Mouse (Mus musculus): ENCODE results near the gene Map4k5. TPM values are rescaled to one million over a fixed set of nuclear protein-coding genes. Genes with fewer than 3 reads are reported as not detected.

Map4k5 gene
- polyA plus RNA-seq, 1 experiment from 2014 or later, result 36.5 TPM

- no peaks in the 10 kb centered on the region for H3K36me3 ChIP-seq
- peaks cover 32% of the 10 kb centered on the region for H3K4me1 ChIP-seq
- H3K27me3 ChIP-seq, result no peaks in the 10 kb centered on the region
- WGBS, result 63% methylated on average over 20 of the region's 20 CpGs
- no peak overlapping the region for H3K9ac ChIP-seq
- H3K27ac ChIP-seq (replicated peaks), result peak overlapping the region; percentile 28; the same call in 1 of the 2 replicates
- no peak overlapping the region for H3K4me3 ChIP-seq (replicated peaks)
- H3K4me2 ChIP-seq (replicated peaks), result no peak overlapping the region
- H3K9me3 ChIP-seq (replicated peaks), result no peaks in the 10 kb centered on the region
- ATAC-seq (ENCODE audit: insufficient number of reproducible peaks, low FRiP score, low TSS enrichment, low read depth), result no peak
Observed at GRCm38 (mm10) chr12:69760743-69761406, 132.1 kb downstream of the Map4k5 start.

GRCm38 (mm10) chr12:69760014-69760413 lies 133.0 kb downstream of the Map4k5 start:
- H3K36me3 ChIP-seq, result no peaks in the 10 kb centered on the region
- no peak overlapping the region for H3K4me2 ChIP-seq (replicated peaks)
- peak overlapping the region; percentile 48 for H3K27ac ChIP-seq (replicated peaks)
- H3K9ac ChIP-seq, result no peak overlapping the region
- ATAC-seq (ENCODE audit: insufficient number of reproducible peaks, low FRiP score, low TSS enrichment, low read depth), result no peak
- H3K27me3 ChIP-seq, result no peaks in the 10 kb centered on the region
- no peak overlapping the region for H3K4me3 ChIP-seq (replicated peaks)
- WGBS, result 40% methylated on average over 6 of the region's 6 CpGs
- H3K4me1 ChIP-seq, result peaks cover 32% of the 10 kb centered on the region
- no peaks in the 10 kb centered on the region for H3K9me3 ChIP-seq (replicated peaks)

DNA sequence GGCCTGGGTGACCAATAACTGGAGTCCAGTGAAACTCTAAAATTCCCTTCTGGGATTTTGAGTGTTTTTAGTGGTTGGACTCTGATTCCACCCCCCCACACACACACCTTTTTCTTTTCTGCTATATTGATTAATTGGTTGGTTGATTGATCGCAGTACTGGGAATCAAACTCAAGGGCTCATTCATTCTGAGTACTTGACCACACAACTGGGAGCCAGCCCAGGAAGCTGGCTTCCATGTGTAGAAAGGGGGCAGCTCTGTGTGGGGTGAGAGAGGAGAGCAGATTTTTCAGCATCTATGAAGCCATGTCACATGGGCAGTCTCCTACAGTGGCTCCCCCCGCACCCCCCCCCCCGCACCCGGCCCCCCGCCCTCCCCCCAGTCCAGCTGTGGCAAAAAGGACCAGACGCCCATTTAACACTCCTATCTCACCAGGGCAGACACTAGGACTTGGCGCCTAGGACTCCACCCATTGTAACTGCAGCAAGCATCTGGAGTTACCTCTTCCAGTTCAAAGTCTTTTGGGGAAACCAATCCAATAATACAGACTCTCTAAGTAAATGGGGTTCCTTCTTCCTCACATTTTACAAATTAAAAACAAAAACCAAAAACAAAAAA lies 133.6 kb downstream of the Map4k5 start:
- Histone ChIP-seq H3K36me3 (no peaks in the 10 kb centered on the region), H3K27me3 (no peaks in the 10 kb centered on the region), H3K4me1 (peaks cover 32% of the 10 kb centered on the region), H3K4me3 (replicated peaks) (no peak overlapping the region), H3K9ac (no peak overlapping the region), H3K9me3 (replicated peaks) (no peaks in the 10 kb centered on the region), H3K27ac (replicated peaks) (peak overlapping the region; percentile 60), H3K4me2 (replicated peaks) (peak overlapping the region; percentile 49)
- no peak for ATAC-seq (ENCODE audit: insufficient number of reproducible peaks, low FRiP score, low TSS enrichment, low read depth)
- WGBS, result 31% methylated on average over 7 of the region's 7 CpGs

DNA sequence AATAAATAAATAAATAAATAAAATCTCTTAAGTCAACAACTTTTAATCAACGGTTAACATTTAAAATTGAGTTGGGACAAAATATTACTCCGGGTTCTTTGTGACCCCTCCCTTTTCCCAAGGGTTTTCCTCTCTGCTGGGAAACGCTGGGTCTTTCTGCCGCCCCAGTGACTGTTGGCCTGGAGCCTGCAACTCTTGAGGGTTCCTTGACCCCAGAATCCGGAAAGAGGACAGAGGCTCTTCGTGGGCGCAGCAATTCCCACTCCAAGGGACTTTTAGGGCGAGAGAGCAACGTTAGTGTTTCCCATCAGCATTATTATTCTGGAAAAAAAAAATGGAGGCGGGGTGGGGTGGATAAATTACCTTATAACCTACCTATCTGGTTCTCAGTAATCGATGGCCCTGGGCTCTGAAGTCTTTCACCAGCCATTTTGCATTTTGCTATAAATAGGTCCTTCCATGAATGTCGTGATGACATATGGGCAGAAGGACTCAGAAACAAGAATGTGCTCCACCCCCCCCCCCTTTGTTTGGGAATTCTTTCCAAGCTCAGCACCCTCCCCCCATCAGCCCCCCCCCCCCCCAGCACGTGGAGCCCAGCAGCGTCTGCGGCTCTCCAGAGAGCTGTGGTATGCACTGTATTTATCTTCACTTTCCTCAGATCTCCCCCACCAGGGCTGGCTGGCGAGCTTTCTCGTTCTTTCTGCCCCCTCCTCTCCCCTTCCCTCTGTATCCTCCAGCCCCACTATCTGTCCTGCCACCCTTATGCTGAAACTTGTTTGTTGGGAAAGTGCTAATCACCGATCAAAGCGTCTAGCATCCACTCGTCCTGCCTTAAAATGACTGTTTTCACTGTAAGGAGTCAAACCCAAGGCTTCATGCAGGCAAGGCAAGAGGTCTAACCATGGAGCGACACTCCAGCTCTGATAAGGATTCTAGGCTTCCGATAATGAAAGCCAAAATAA lies 134.5 kb downstream of the Map4k5 start:
- peak; percentile 66; the same call in 1 of the 2 replicates for ATAC-seq (ENCODE audit: insufficient number of reproducible peaks, low FRiP score, low TSS enrichment, low read depth)
- WGBS, result 7% methylated on average over 22 of the region's 22 CpGs
- peaks cover 32% of the 10 kb centered on the region for H3K4me1 ChIP-seq
- no peaks in the 10 kb centered on the region for H3K36me3 ChIP-seq
- H3K9me3 ChIP-seq (replicated peaks), result no peaks in the 10 kb centered on the region
- H3K4me2 ChIP-seq (replicated peaks), result peak overlapping the region; percentile 49
- no peaks in the 10 kb centered on the region for H3K27me3 ChIP-seq
- H3K9ac ChIP-seq, result no peak overlapping the region
- peak overlapping the region; percentile 60 for H3K27ac ChIP-seq (replicated peaks)
- H3K4me3 ChIP-seq (replicated peaks), result peak overlapping the region; percentile 21

DNA sequence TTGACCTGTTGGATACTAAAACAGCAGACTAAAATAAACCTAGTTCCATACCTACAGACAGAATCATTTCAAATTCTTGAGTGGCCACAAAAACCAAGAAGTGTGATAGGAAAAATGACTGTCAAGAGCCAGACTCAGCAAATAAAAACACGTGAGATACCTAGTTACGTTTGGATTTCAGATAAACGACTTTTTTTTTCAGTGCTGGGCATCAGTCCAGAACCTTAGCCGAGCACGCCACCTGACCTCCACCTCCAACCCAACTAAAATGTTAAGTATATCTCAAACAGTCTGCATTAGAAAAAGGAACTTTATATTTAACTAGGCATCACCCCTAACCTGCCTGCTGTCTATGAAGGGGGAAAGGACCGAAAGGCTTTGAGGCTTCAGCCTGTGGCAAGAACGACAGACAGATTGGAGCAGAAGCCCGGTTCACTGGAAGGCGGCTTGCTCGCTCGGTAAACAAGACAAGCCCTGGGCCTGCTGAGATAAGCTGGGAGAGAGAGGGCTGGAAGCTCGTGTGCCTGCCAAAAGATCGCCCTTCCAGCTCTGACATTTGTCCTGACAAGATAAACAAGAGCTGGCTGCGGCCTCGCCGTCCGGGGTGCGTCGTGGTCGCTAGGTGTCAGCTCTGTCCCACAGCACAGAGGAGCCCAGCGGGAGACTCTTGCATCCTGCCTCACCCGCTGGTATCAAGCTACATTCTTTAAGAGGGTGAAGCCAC lies 135.4 kb downstream of the Map4k5 start:
- H3K4me2 ChIP-seq (replicated peaks), result peak overlapping the region; percentile 49
- WGBS, result 17% methylated on average over 22 of the region's 22 CpGs

GRCm38 (mm10) chr12:69756015-69756414 lies 137.0 kb downstream of the Map4k5 start:
- Histone ChIP-seq H3K36me3 (no peaks in the 10 kb centered on the region), H3K4me2 (replicated peaks) (no peak overlapping the region), H3K9ac (no peak overlapping the region), H3K4me1 (peaks cover 40% of the 10 kb centered on the region), H3K4me3 (replicated peaks) (no peak overlapping the region), H3K9me3 (replicated peaks) (no peaks in the 10 kb centered on the region), H3K27ac (replicated peaks) (no peak overlapping the region), H3K27me3 (no peaks in the 10 kb centered on the region)
- WGBS, result 66% methylated on average over 5 of the region's 5 CpGs
- ATAC-seq (ENCODE audit: insufficient number of reproducible peaks, low FRiP score, low TSS enrichment, low read depth), result no peak

More for the DNA sequence above, 135.4 kb downstream of the Map4k5 start:
- ATAC-seq (ENCODE audit: insufficient number of reproducible peaks, low FRiP score, low TSS enrichment, low read depth), result peak; percentile 82
- Histone ChIP-seq H3K27ac (replicated peaks) (peak overlapping the region; percentile 13; the same call in 1 of the 2 replicates), H3K27me3 (no peaks in the 10 kb centered on the region), H3K4me3 (replicated peaks) (peak overlapping the region; percentile 21; the same call in 1 of the 2 replicates), H3K9ac (no peak overlapping the region), H3K9me3 (replicated peaks) (no peaks in the 10 kb centered on the region), H3K4me1 (peaks cover 32% of the 10 kb centered on the region), H3K36me3 (no peaks in the 10 kb centered on the region)

DNA sequence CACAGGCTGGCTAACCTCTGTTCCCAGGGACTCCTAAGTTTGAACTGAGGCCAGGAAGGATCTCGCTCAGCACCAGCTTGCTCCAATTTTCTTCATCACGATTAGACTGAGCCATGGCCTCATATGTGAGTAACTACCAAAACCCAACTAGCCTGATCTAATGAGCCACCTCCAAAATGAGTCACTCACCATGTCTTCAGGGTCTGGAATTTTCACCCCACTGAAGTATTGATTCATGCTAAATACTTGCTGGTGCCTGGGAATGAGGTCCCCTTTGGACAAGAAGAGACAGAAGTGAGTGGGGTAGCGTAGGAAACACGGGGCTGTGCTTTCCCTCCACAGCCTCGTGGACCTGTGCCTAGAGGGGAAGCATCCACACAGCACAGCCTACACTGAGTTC lies 139.1 kb downstream of the Map4k5 start:
- no peak overlapping the region for H3K4me3 ChIP-seq (replicated peaks)
- no peak overlapping the region for H3K4me2 ChIP-seq (replicated peaks)
- H3K9me3 ChIP-seq (replicated peaks), result no peaks in the 10 kb centered on the region
- no peak overlapping the region for H3K9ac ChIP-seq
- no peaks in the 10 kb centered on the region for H3K36me3 ChIP-seq
- no peak overlapping the region for H3K27ac ChIP-seq (replicated peaks)
- H3K27me3 ChIP-seq, result no peaks in the 10 kb centered on the region
- WGBS, result 57% methylated on average over 5 of the region's 5 CpGs
- H3K4me1 ChIP-seq, result peaks cover 30% of the 10 kb centered on the region
- no peak for ATAC-seq (ENCODE audit: insufficient number of reproducible peaks, low FRiP score, low TSS enrichment, low read depth)

MicroRNAs within 50 kb of the gene (microRNA counts, 519-probe panel; counts per million panel counts)
- microRNA mmu-miR-681, result not detected

Small RNA genes lying within 50 kb of the gene (microRNA-seq; reads per million reads assigned to microRNA genes)
- not detected for gene Mir681 (ENCODE audit: borderline number of aligned reads)

Other genes starting within 250 kb of the Map4k5 start
- gene Sos2, start 211.3 kb downstream of the Map4k5 start, polyA plus RNA-seq (2015; fragmentation: Nextera tagmentation; extraction: Ambion mirVana), result 10.3 and 10.7 TPM in 2 replicates
- 17.2 and 17.3 TPM in 2 replicates for gene L2hgdh, start 168.3 kb downstream of the Map4k5 start, polyA plus RNA-seq (2015; fragmentation: Nextera tagmentation; extraction: Ambion mirVana)
- 32.5 and 35.0 TPM in 2 replicates for gene Atp5s, start 168.2 kb downstream of the Map4k5 start, polyA plus RNA-seq (2015; fragmentation: Nextera tagmentation; extraction: Ambion mirVana)
- 2.8 and 3.2 TPM in 2 replicates for gene Cdkl1, start 101.9 kb downstream of the Map4k5 start, polyA plus RNA-seq (2015; fragmentation: Nextera tagmentation; extraction: Ambion mirVana)
- gene Atl1, start 586 bp downstream of the Map4k5 start, polyA plus RNA-seq (2015; fragmentation: Nextera tagmentation; extraction: Ambion mirVana), result 7.3 and 8.6 TPM in 2 replicates
- 8.6 and 9.4 TPM in 2 replicates for gene Sav1, start 93.8 kb upstream of the Map4k5 start, polyA plus RNA-seq (2015; fragmentation: Nextera tagmentation; extraction: Ambion mirVana)
- gene Nin, start 220.5 kb upstream of the Map4k5 start, polyA plus RNA-seq (2015; fragmentation: Nextera tagmentation; extraction: Ambion mirVana), result 13.9 and 14.8 TPM in 2 replicates